In the genomic region with DNA sequence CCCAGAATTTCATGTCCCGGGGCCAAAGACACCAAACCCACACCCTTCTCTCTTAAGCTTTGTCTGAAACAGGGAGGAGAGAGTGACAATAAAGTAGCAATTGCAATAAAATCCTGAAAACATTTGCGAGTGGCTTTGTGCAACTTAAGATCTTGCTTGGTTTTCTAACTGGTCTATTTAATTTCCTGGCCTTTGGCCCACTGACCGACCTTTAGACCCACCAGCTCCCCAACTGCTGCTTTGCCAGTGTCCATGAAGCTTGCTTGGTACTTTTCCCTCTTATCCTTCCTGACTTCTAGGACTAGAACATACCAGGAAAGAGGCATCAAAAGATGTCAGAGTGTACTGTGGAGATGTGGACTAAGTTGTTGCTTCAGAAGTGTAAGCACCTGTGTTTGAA, we compare ENCODE assay signal across 1 mouse cellular context.
TF ChIP-seq lines count a peak whose summit lies in the region.

No protein-coding gene starts in this region.

TF ChIP-seq in MEL, 35 proteins besides CTCF, POLR2A, EP300 and RAD21 (continued from another document):
- TF ChIP-seq MAFK (IDR thresholded peaks at IDR 0.05; ENCODE audit: borderline replicate concordance, low read depth, low read length) (no peak), USF1 (IDR thresholded peaks at IDR 0.05; ENCODE audit: low read depth, low read length) (no peak), UBTF (IDR thresholded peaks at IDR 0.05; ENCODE audit: borderline replicate concordance, insufficient read depth, low read depth, low read length) (no peak), CHD2 (IDR thresholded peaks at IDR 0.05; ENCODE audit: low read length) (no peak), RCOR1 (IDR thresholded peaks at IDR 0.05; ENCODE audit: low read depth, low read length) (no peak), POLR2AphosphoS5 (IDR thresholded peaks at IDR 0.05; ENCODE audit: borderline replicate concordance, low read depth, low read length) (no peak)
